Mouse (Mus musculus): ENCODE results near the gene Crk. TPM values are rescaled to one million over a fixed set of nuclear protein-coding genes. Genes with fewer than 3 reads are reported as not detected.

Crk gene
- polyA plus RNA-seq, 1 experiment from 2014 or later = 113 TPM

GRCm38 (mm10) chr11:75650958-75651425 lies 28.1 kb upstream of the Crk start:
- H3K4me3 ChIP-seq = peak overlapping the region; percentile 84
- H3K4me1 ChIP-seq = peaks cover 62% of the 10 kb centered on the region
- no peak for DNase-seq (ENCODE audit: low spot score)
- WGBS = 36% methylated on average over 13 of the region's 13 CpGs
- no peaks in the 10 kb centered on the region for H3K9me3 ChIP-seq
- H3K27ac ChIP-seq = peak overlapping the region; percentile 96
- no peaks in the 10 kb centered on the region for H3K27me3 ChIP-seq (ENCODE audit: insufficient read depth, poor library complexity, severe bottlenecking)
- H3K36me3 ChIP-seq = no peaks in the 10 kb centered on the region

DNA sequence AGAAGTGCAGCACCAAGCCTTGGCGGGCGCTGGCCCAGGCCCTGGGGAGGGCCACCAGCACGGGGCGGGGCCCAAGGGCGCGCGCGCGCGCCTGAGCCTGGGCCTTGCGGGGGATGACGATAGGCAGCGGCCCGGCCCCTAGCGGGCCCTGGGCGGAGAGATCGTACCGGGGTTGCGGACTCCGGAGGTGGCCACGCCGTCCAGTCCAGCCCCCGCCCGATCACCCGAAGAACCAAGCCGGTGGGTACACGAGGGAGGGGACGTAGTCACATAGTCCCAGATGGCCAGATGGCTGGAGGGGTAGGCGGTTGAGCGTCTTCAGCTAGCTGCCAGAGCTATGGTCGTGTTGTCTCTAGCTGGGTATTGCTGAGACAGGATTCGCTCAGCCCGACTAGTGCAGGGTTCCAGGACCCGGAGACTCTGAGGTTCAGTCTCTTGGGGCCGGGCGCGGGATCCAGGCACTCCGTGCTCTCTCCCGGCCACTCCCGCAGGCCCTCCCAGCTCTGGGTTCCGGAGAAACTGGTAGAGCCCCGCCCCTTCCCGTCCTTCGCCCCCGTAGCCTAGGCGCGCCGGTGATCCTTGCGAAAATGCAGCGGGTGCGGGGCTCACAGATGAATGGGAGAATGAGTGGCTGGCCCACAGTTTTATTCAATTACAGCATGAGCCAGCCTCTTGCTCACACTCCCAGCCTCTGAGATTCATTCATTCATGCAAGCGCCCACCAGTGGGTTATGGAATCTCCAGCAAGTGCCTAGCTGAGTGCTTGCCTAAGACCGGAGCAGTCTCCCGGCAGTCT lies 27.4 kb upstream of the Crk start:
- H3K27me3 ChIP-seq (ENCODE audit: insufficient read depth, poor library complexity, severe bottlenecking) = no peaks in the 10 kb centered on the region
- peak overlapping the region; percentile 96 for H3K27ac ChIP-seq
- H3K9me3 ChIP-seq = no peaks in the 10 kb centered on the region
- WGBS = under 1% methylated on average over 54 of the region's 54 CpGs
- no peaks in the 10 kb centered on the region for H3K36me3 ChIP-seq
- peaks cover 68% of the 10 kb centered on the region for H3K4me1 ChIP-seq
- H3K4me3 ChIP-seq = peak overlapping the region; percentile 84
- DNase-seq (ENCODE audit: low spot score) = peak; percentile 90

- DNase-seq (ENCODE audit: low spot score) = no peak
- Histone ChIP-seq H3K27ac (peak overlapping the region; percentile 96), H3K36me3 (peaks cover 4% of the 10 kb centered on the region), H3K27me3 (ENCODE audit: insufficient read depth, poor library complexity, severe bottlenecking) (no peaks in the 10 kb centered on the region), H3K9me3 (no peaks in the 10 kb centered on the region), H3K4me1 (peaks cover 76% of the 10 kb centered on the region), H3K4me3 (peak overlapping the region; percentile 84)
- 21% methylated on average over 20 of the region's 20 CpGs for WGBS
Measured at GRCm38 (mm10) chr11:75652222-75652941, 26.7 kb upstream of the Crk start.

DNA sequence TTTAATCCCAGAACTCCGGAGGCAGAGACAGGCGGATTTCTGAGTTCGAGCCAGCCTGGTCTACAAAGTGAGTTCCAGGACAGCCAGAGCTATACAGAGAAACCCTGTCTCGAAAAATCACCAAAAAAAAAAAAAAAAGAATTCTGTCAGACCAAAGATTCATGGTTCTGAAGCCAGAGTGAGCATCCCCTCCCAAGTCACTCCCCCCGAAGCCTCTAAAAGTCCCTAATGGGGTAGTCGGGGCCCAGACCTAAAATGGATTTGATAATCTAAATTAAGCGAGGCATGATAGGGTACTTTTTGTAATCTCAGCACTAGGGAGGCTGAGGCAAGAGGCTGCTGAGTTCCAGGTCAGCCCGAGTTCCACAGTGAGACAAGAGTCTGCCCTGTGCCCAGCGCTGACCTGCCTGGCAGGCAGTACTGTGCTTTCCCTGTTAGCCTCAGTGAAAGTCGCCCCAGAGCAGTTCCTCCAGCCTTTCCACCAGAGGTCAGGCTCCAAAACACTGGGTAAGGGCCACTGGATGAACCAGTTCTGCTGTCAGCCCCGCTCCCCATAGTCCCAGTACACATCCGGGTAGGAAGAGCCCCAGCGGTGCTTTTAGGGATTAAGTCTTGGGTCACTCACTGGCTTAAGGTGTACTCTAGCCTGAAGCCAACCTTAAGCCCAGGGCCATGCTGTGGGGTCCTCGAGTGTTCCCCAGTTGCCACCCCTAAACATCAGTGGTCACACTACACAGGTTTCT lies 25.9 kb upstream of the Crk start:
- 23% methylated on average over 14 of the region's 14 CpGs for WGBS

GRCm38 (mm10) chr11:75653781-75654470 lies 25.1 kb upstream of the Crk start:
- peaks cover 78% of the 10 kb centered on the region for H3K4me1 ChIP-seq
- H3K27ac ChIP-seq = peak overlapping the region; percentile 96
- WGBS = under 1% methylated on average over 42 of the region's 45 CpGs
- H3K27me3 ChIP-seq (ENCODE audit: insufficient read depth, poor library complexity, severe bottlenecking) = no peaks in the 10 kb centered on the region
- no peaks in the 10 kb centered on the region for H3K9me3 ChIP-seq
- peaks cover 19% of the 10 kb centered on the region for H3K36me3 ChIP-seq
- DNase-seq (ENCODE audit: low spot score) = peak; percentile 96
- H3K4me3 ChIP-seq = peak overlapping the region; percentile 84

More for the DNA sequence above, 25.9 kb upstream of the Crk start:
- H3K4me3 ChIP-seq = peak overlapping the region; percentile 84
- DNase-seq (ENCODE audit: low spot score) = no peak
- peak overlapping the region; percentile 96 for H3K27ac ChIP-seq
- H3K36me3 ChIP-seq = peaks cover 11% of the 10 kb centered on the region
- H3K9me3 ChIP-seq = no peaks in the 10 kb centered on the region
- peaks cover 80% of the 10 kb centered on the region for H3K4me1 ChIP-seq
- H3K27me3 ChIP-seq (ENCODE audit: insufficient read depth, poor library complexity, severe bottlenecking) = no peaks in the 10 kb centered on the region

GRCm38 (mm10) chr11:75654471-75655390 lies 24.3 kb upstream of the Crk start:
- Histone ChIP-seq H3K4me1 (peaks cover 73% of the 10 kb centered on the region), H3K9me3 (no peaks in the 10 kb centered on the region), H3K36me3 (peaks cover 27% of the 10 kb centered on the region), H3K27ac (peak overlapping the region; percentile 96), H3K4me3 (peak overlapping the region; percentile 84), H3K27me3 (ENCODE audit: insufficient read depth, poor library complexity, severe bottlenecking) (no peaks in the 10 kb centered on the region)
- DNase-seq (ENCODE audit: low spot score) = peak; percentile 82
- 29% methylated on average over 25 of the region's 25 CpGs for WGBS

- DNase-seq (ENCODE audit: low spot score) = peak; percentile 93
- no peaks in the 10 kb centered on the region for H3K9me3 ChIP-seq
- H3K4me3 ChIP-seq = peak overlapping the region; percentile 84
- H3K4me1 ChIP-seq = peaks cover 66% of the 10 kb centered on the region
- peak overlapping the region; percentile 96 for H3K27ac ChIP-seq
- H3K36me3 ChIP-seq = peaks cover 39% of the 10 kb centered on the region
- H3K27me3 ChIP-seq (ENCODE audit: insufficient read depth, poor library complexity, severe bottlenecking) = no peaks in the 10 kb centered on the region
- WGBS = 1% methylated on average over 70 of the region's 78 CpGs
Measured at GRCm38 (mm10) chr11:75655621-75656545, 23.2 kb upstream of the Crk start.

GRCm38 (mm10) chr11:75656621-75657590 lies 22.2 kb upstream of the Crk start:
- DNase-seq (ENCODE audit: low spot score) = no peak
- H3K27me3 ChIP-seq (ENCODE audit: insufficient read depth, poor library complexity, severe bottlenecking) = no peaks in the 10 kb centered on the region
- no peaks in the 10 kb centered on the region for H3K9me3 ChIP-seq
- WGBS = 51% methylated on average over 19 of the region's 20 CpGs
- H3K4me1 ChIP-seq = peaks cover 60% of the 10 kb centered on the region
- peak overlapping the region; percentile 96 for H3K27ac ChIP-seq
- H3K36me3 ChIP-seq = peaks cover 49% of the 10 kb centered on the region
- H3K4me3 ChIP-seq = peak overlapping the region; percentile 84

DNA sequence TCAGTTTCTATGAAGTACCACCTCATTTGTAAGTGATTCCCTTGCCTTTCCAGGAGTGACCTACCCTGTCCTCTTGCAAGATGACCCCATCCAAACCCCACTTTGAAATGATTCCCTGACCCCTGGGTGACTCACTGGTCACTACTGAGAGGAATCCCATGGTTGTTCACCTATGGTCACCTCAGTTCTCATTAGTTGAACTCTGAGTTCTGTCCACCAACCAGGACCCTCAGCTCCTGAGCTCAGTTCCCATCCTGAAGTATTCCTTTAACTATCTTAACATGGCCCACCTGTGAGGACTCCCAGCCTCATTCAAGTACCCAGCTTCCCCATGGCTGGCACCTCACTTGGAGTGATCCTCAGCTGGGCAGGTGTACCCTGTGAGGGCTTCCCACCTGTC lies 21.2 kb upstream of the Crk start:
- no peak for DNase-seq (ENCODE audit: low spot score)
- Histone ChIP-seq H3K27ac (no peak overlapping the region), H3K36me3 (peaks cover 59% of the 10 kb centered on the region), H3K4me1 (peaks cover 52% of the 10 kb centered on the region), H3K27me3 (ENCODE audit: insufficient read depth, poor library complexity, severe bottlenecking) (no peaks in the 10 kb centered on the region), H3K4me3 (no peak overlapping the region), H3K9me3 (no peaks in the 10 kb centered on the region)

DNA sequence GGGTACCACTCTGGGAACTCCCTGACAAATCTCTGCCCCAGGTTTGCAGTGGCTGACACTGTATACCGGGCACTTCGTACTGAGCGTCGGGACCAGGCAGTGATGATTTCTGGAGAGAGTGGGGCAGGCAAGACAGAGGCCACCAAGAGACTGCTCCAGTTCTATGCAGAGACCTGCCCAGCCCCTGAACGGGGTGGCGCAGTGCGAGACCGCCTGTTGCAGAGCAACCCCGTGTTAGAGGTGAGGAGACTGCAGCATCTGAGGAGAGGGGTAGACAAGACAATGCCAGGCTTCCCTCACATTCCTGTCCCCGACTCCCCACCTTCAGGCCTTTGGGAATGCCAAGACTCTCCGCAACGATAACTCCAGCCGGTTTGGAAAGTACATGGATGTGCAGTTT lies 20.7 kb upstream of the Crk start:
- peaks cover 63% of the 10 kb centered on the region for H3K36me3 ChIP-seq
- 93% methylated on average over 13 of the region's 13 CpGs for WGBS
- DNase-seq (ENCODE audit: low spot score) = no peak
- no peak overlapping the region for H3K4me3 ChIP-seq
- H3K9me3 ChIP-seq = no peaks in the 10 kb centered on the region
- H3K4me1 ChIP-seq = peaks cover 48% of the 10 kb centered on the region
- no peak overlapping the region for H3K27ac ChIP-seq
- no peaks in the 10 kb centered on the region for H3K27me3 ChIP-seq (ENCODE audit: insufficient read depth, poor library complexity, severe bottlenecking)
